Mouse (Mus musculus) hindbrain, embryonic 16.5 days (tissue): ENCODE results near the gene St7. TPM values are rescaled to one million over a fixed set of nuclear protein-coding genes. Genes with fewer than 3 reads are reported as not detected.

Experiments used
- ATAC-seq: fragments of 200-750 bp; cut with Nextera tagmentation; 2 replicates; pipeline ENCODE4 v1.8.0; 2017; ENCODE audit warnings: moderate TSS enrichment, moderate library complexity
- H3K27ac ChIP-seq: fragments of 300-500 bp; sonication (generic); 2 replicates; pipeline ENCODE4 v1.5.1; 2014; ENCODE audit warnings: low read depth, mild to moderate bottlenecking, control low read depth, low read length, moderate library complexity
- H3K27me3 ChIP-seq: fragments of 300-500 bp; sonication (generic); replicated peaks from 2 replicates; pipeline ENCODE4 v1.6.1; 2014; ENCODE audit warnings: low read length; ENCODE audit not compliant: control insufficient read depth, insufficient read depth
- H3K36me3 ChIP-seq: fragments of 300-500 bp; sonication (generic); 2 replicates; pipeline ENCODE4 v1.6.1; 2014; ENCODE audit warnings: mild to moderate bottlenecking, low read length, moderate library complexity, mixed read lengths; ENCODE audit not compliant: control insufficient read depth, insufficient read depth
- H3K4me1 ChIP-seq: fragments of 300-500 bp; sonication (generic); 2 replicates; pipeline ENCODE4 v1.6.1; 2014; ENCODE audit warnings: low read depth, low read length; ENCODE audit not compliant: control insufficient read depth, insufficient read depth
- H3K4me2 ChIP-seq: fragments of 300-500 bp; sonication (generic); 2 replicates; pipeline ENCODE4 v1.6.1; 2014; ENCODE audit warnings: mild to moderate bottlenecking, low read length, control low read depth, moderate library complexity
- H3K4me3 ChIP-seq: fragments of 300-500 bp; sonication (generic); 2 replicates; pipeline ENCODE4 v1.5.1; 2014; ENCODE audit warnings: mild to moderate bottlenecking, low read length, control low read depth, moderate library complexity
- H3K9ac ChIP-seq: fragments of 300-500 bp; sonication (generic); 2 replicates; pipeline ENCODE4 v1.6.1; 2014; ENCODE audit warnings: low read depth, mild to moderate bottlenecking, control low read depth, low read length, moderate library complexity
- H3K9me3 ChIP-seq: fragments of 300-500 bp; sonication (generic); 2 replicates; pipeline ENCODE4 v1.6.1; 2014; ENCODE audit warnings: mild to moderate bottlenecking, low read length, moderate library complexity; ENCODE audit not compliant: control insufficient read depth
- WGBS: fragments of 180-500 bp; shearing (Covaris S2); extraction: QIAGEN DNeasy Blood & Tissue Kit; methylation state at CpG from one replicate; pipeline ENCODE4 v1.1.7; 2014; 5-methylcytosine and 5-hydroxymethylcytosine counted together
- polyA plus RNA-seq: library from polyadenylated mRNA; unstranded; fragments of >200 nt; fragmentation: Nextera tagmentation; extraction: Ambion mirVana; gene quantifications from 2 replicates; pipeline ENCODE4 v1.2.1, GENCODE M21; 2015

Gene St7
- polyA plus RNA-seq, 1 experiment from 2014 or later, result 50.8 TPM

- H3K36me3 ChIP-seq, result no peaks in the 10 kb centered on the region
- no peaks in the 10 kb centered on the region for H3K27me3 ChIP-seq
- 0 out of 2 replicates have a peak, but pooled peaks have one; percentile 31 for ATAC-seq
- H3K9me3 ChIP-seq, result no peaks in the 10 kb centered on the region
- no peak overlapping the region for H3K9ac ChIP-seq
- H3K27ac ChIP-seq, result no peak overlapping the region
- peaks cover 8% of the 10 kb centered on the region for H3K4me1 ChIP-seq
- no peak overlapping the region for H3K4me3 ChIP-seq
- WGBS, result 71% methylated on average over 9 of the region's 9 CpGs
- H3K4me2 ChIP-seq, result peak overlapping the region; percentile 12; the same call in 1 of the 2 replicates
Measured at GRCm38 (mm10) chr6:17769972-17770644, 77.4 kb downstream of the St7 start.

DNA sequence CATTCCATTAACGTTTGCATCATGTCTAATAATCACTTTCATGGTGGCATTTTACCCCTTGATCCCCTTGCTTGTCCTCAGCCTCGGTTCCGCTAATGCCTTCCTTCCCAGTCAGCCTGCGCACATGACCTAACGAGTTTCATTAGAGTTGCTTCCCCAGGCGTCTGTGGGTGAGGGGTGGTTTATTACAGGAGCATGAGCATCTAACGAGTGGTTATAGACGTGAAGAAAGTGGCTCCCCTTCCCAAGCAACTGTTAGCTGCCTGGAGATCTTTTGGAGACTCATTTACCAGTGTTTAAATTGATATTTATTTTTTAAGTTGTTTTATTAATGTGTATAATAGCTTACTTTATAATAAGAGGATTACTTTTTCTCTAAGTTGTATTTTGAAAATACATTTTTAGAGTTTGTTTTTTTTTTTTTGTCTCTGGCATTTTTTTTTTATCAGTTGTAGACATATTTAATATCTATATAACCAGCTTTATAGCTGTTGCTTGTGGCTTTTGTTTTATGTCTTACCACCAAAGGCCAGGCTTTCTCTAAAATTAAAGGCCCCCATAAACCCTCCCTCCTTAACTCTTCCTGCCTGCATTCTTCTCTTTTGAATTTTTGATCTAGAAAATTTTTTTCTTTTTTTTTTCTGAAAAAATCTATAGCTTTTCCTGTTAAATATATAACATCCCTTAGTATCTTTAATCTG lies 78.1 kb downstream of the St7 start:
- 0 out of 2 replicates have a peak, but pooled peaks have one; percentile 37 for ATAC-seq
- H3K4me1 ChIP-seq, result peaks cover 8% of the 10 kb centered on the region
- H3K9me3 ChIP-seq, result no peaks in the 10 kb centered on the region
- H3K36me3 ChIP-seq, result no peaks in the 10 kb centered on the region
- H3K4me2 ChIP-seq, result peak overlapping the region; percentile 12; the same call in 1 of the 2 replicates
- WGBS, result 23% methylated on average over 8 of the region's 8 CpGs
- no peaks in the 10 kb centered on the region for H3K27me3 ChIP-seq
- no peak overlapping the region for H3K4me3 ChIP-seq
- H3K9ac ChIP-seq, result no peak overlapping the region
- no peak overlapping the region for H3K27ac ChIP-seq

DNA sequence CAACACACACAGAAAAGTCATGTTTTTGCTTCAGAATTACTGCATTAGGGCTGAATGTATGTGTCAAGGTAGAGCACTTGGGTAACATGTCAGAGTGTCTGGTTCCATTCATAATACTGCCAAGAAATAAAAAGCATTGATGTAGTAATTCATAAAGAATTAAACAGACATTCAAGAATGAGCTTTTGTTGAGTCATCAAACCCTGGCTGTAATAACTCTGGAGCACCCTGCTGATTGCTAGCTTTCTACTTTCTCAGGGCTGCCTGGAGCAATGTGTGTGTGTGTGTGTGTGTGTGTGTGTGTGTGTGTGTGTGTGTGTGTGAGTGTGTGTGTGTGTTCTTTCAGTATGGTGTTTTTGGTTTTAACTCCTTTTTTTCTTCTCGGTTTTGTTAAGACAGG lies 78.7 kb downstream of the St7 start:
- Histone ChIP-seq H3K4me3 (no peak overlapping the region), H3K27ac (no peak overlapping the region), H3K9me3 (no peaks in the 10 kb centered on the region), H3K4me2 (no peak overlapping the region), H3K36me3 (no peaks in the 10 kb centered on the region), H3K4me1 (peaks cover 8% of the 10 kb centered on the region), H3K27me3 (no peaks in the 10 kb centered on the region), H3K9ac (no peak overlapping the region)
- 50% methylated on average over 1 of the region's 1 CpGs for WGBS
- ATAC-seq, result no peak

DNA sequence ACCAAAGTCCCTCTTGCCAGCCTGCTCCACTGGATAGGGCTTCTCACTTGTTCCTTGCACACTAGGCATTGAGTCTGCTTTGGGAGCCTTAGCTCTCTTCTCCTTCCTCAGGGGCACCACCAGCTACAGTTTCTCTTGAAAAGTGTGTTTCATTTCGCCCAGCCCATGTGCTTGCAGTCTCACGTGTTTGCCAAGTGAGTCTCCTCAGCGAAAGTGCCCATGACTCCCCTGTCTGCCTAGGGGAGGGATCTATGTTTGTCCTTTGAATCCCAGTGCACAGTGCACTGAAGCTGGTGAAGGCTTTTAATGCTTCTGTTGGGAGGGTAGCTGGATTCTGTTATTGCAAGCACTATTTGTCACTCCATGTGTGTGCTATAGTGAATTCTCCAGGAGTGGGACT lies 79.8 kb downstream of the St7 start:
- Histone ChIP-seq H3K9ac (no peak overlapping the region), H3K27ac (no peak overlapping the region)

GRCm38 (mm10) chr6:17776041-17776440 lies 83.3 kb downstream of the St7 start:
- H3K9me3 ChIP-seq, result no peaks in the 10 kb centered on the region
- H3K4me1 ChIP-seq, result no peaks in the 10 kb centered on the region
- H3K4me3 ChIP-seq, result no peak overlapping the region
- no peak for ATAC-seq
- no peaks in the 10 kb centered on the region for H3K36me3 ChIP-seq
- H3K27me3 ChIP-seq, result no peaks in the 10 kb centered on the region
- H3K4me2 ChIP-seq, result no peak overlapping the region
- H3K27ac ChIP-seq, result no peak overlapping the region
- WGBS, result 66% methylated on average over 7 of the region's 7 CpGs
- no peak overlapping the region for H3K9ac ChIP-seq

More for the DNA sequence above, 79.8 kb downstream of the St7 start:
- no peak overlapping the region for H3K4me2 ChIP-seq
- H3K4me3 ChIP-seq, result no peak overlapping the region
- H3K4me1 ChIP-seq, result peaks cover 8% of the 10 kb centered on the region
- H3K9me3 ChIP-seq, result no peaks in the 10 kb centered on the region
- WGBS, result 67% methylated on average over 3 of the region's 3 CpGs
- H3K27me3 ChIP-seq, result no peaks in the 10 kb centered on the region
- no peaks in the 10 kb centered on the region for H3K36me3 ChIP-seq
- 0 out of 2 replicates have a peak, but pooled peaks have one; percentile 9 for ATAC-seq

GRCm38 (mm10) chr6:17777018-17777799 lies 84.5 kb downstream of the St7 start:
- Histone ChIP-seq H3K4me3 (no peak overlapping the region), H3K9ac (no peak overlapping the region), H3K27ac (no peak overlapping the region), H3K4me2 (no peak overlapping the region), H3K36me3 (no peaks in the 10 kb centered on the region), H3K27me3 (no peaks in the 10 kb centered on the region), H3K4me1 (no peaks in the 10 kb centered on the region), H3K9me3 (no peaks in the 10 kb centered on the region)
- ATAC-seq, result no peak
- 94% methylated on average over 6 of the region's 6 CpGs for WGBS

- Histone ChIP-seq H3K36me3 (no peaks in the 10 kb centered on the region), H3K4me3 (no peak overlapping the region), H3K9ac (no peak overlapping the region), H3K4me1 (no peaks in the 10 kb centered on the region), H3K9me3 (no peaks in the 10 kb centered on the region), H3K4me2 (no peak overlapping the region), H3K27ac (no peak overlapping the region), H3K27me3 (no peaks in the 10 kb centered on the region)
- no peak for ATAC-seq
- WGBS, result 96% methylated on average over 3 of the region's 3 CpGs
Measured at GRCm38 (mm10) chr6:17778648-17779202, 86.0 kb downstream of the St7 start.

- no peak for ATAC-seq
- H3K9me3 ChIP-seq, result no peaks in the 10 kb centered on the region; the same call in 1 of the 2 replicates
- H3K27ac ChIP-seq, result no peak overlapping the region
- no peak overlapping the region for H3K4me2 ChIP-seq
- H3K9ac ChIP-seq, result no peak overlapping the region
- no peaks in the 10 kb centered on the region; the same call in 1 of the 2 replicates for H3K36me3 ChIP-seq
- H3K4me1 ChIP-seq, result no peaks in the 10 kb centered on the region; the same call in 1 of the 2 replicates
- 78% methylated on average over 1 of the region's 1 CpGs for WGBS
- no peaks in the 10 kb centered on the region for H3K27me3 ChIP-seq
- no peak overlapping the region for H3K4me3 ChIP-seq
Measured at GRCm38 (mm10) chr6:17783511-17783910, 90.8 kb downstream of the St7 start.
